Mouse (Mus musculus) spleen, adult 2 months (tissue): ENCODE results near the gene Dazl. TPM values are rescaled to one million over a fixed set of nuclear protein-coding genes. Genes with fewer than 3 reads are reported as not detected.

Experiments
- DNase-seq, 2 experiments: peaks; one replicate each; pipeline versions ENCODE4 v3.0.0 to v3.0.0-alpha.2; 2012 to 2021; ENCODE audit warnings: low spot score in 2 of 2, low read depth in 1 of 2
- H3K27ac ChIP-seq: fragments of 200-500 bp; 2 replicates; pipeline ENCODE4 v1.5.1; 2012; ENCODE audit warnings: low read length, inconsistent platforms; ENCODE audit not compliant: insufficient read depth
- H3K27me3 ChIP-seq: fragments of 200-500 bp; 2 replicates; pipeline ENCODE4 v1.6.1; 2012; ENCODE audit warnings: mild to moderate bottlenecking, moderate library complexity, low read length, inconsistent platforms; ENCODE audit not compliant: control insufficient read depth, insufficient read depth
- H3K36me3 ChIP-seq: fragments of 200-500 bp; 2 replicates; pipeline ENCODE4 v1.6.1; 2012; ENCODE audit warnings: mild to moderate bottlenecking, low read length, inconsistent platforms; ENCODE audit not compliant: control insufficient read depth, insufficient read depth
- H3K4me1 ChIP-seq: fragments of 200-500 bp; 2 replicates; pipeline ENCODE4 v1.6.1; 2011; ENCODE audit warnings: inconsistent platforms; ENCODE audit not compliant: control insufficient read depth, insufficient read depth, insufficient read length
- H3K4me3 ChIP-seq: fragments of 200-500 bp; 2 replicates; pipeline ENCODE4 v1.5.1; 2011; ENCODE audit warnings: mild to moderate bottlenecking, inconsistent platforms; ENCODE audit not compliant: insufficient read depth, insufficient read length; ENCODE audit errors: extremely low read depth
- CTCF ChIP-seq: fragments of 200-500 bp; IDR thresholded peaks from 2 replicates; pipeline ENCODE4 v1.5.1; 2011; ENCODE audit warnings: mild to moderate bottlenecking, inconsistent platforms; ENCODE audit not compliant: insufficient read depth, insufficient read length, insufficient replicate concordance; ENCODE audit errors: extremely low read depth
- POLR2A ChIP-seq: fragments of 200-500 bp; IDR thresholded peaks from 2 replicates; pipeline ENCODE4 v1.6.1; 2011; ENCODE audit warnings: low read depth, low read length, inconsistent platforms
- WGBS: fragments of 180-500 bp; shearing (Covaris S2); methylation state at CpG from one replicate; pipeline ENCODE4 v1.1.7; 2018; 5-methylcytosine and 5-hydroxymethylcytosine counted together
- polyA plus RNA-seq: library from polyadenylated mRNA; depleted of rRNA; stranded (reverse); fragments of >200 nt; gene quantifications from 2 replicates; pipeline ENCODE4 v1.2.3, GENCODE M21; 2012

The Dazl gene
- polyA plus RNA-seq, 1 experiment, result not detected

DNA sequence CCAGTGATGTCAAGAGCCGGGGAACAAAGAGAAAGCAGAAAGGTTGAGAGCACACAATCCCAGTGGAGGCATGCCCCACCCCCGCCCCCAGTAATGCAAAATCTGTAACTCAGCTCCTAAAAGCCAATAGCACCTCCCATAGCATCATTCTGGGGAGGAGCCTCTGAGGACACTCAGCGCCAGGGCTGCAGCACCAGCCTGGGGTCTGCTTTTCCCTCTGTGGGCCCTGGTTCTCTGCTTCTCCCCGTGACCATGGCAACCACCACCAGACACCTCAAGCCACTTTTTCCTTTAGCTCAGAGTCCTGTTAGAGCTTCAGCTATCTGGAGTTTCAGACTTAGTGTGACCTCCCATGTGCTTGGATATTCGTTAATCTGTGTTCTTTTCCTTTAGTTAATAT lies 15.4 kb upstream of the Dazl start:
- 90% methylated on average over 5 of the region's 5 CpGs for WGBS
- TF ChIP-seq CTCF, result no peak
- no peak for TF ChIP-seq POLR2A
- no peaks in the 10 kb centered on the region for H3K4me1 ChIP-seq
- no peaks in the 10 kb centered on the region for H3K27me3 ChIP-seq
- DNase-seq, result no peak
- no peak overlapping the region for H3K27ac ChIP-seq
- no peaks in the 10 kb centered on the region for H3K36me3 ChIP-seq
- no peak overlapping the region for H3K4me3 ChIP-seq

DNA sequence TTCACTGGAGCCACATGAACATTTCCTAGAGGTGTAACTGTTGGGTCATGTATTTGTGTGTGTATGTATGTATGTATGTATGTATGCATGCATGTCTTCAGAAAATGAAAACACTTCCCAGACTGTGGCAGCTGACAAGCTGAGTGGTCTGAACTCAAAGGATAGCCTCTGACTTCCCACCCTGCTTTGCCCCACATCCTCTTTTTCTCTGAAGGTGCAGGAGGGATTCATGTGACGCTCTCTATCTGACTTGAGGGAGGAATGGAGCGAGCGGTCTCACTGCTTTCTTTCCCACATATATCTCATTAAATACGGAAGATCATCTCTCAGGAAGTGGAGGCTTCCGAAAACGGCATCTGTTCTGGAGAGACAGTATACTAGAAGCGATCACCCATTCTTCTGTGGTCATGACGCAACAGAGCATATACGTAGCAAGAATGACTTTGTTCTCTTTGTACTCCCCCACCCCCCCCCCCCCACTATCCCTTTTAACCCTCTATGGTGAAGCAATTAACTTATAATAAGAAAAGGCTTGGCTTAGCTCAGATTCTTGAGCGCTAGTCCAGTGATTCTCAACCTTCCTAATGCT lies 14.7 kb upstream of the Dazl start:
- TF ChIP-seq POLR2A (no peak), CTCF (no peak)
- 85% methylated on average over 10 of the region's 10 CpGs for WGBS
- H3K4me3 ChIP-seq, result no peak overlapping the region
- no peak for DNase-seq
- H3K36me3 ChIP-seq, result no peaks in the 10 kb centered on the region
- H3K27ac ChIP-seq, result no peak overlapping the region
- H3K27me3 ChIP-seq, result no peaks in the 10 kb centered on the region
- H3K4me1 ChIP-seq, result no peaks in the 10 kb centered on the region

DNA sequence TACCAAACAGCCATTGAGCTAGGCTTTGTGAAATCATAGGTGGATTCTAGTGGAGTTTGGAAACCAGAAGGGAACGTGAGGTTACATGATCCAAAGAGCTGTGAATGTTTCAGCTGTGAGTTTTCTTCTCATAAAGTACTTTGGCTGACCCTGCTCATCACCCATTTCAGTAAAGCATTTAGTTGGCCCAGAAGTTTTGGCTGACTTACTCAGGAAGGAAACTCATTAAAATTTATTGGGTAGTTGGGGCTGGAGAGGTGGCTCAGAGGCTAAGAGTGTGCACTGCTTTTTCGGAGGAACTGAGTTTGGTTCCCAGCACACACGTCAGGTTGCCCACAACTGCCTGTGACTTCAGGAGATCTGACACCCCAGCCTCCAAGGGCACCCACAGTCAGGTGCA lies 9.4 kb upstream of the Dazl start:
- H3K27me3 ChIP-seq, result no peaks in the 10 kb centered on the region
- no peak overlapping the region for H3K27ac ChIP-seq
- TF ChIP-seq POLR2A (no peak), CTCF (no peak)
- H3K4me1 ChIP-seq, result no peaks in the 10 kb centered on the region
- WGBS, result 68% methylated on average over 3 of the region's 3 CpGs
- DNase-seq, result no peak
- no peaks in the 10 kb centered on the region for H3K36me3 ChIP-seq
- H3K4me3 ChIP-seq, result no peak overlapping the region

DNA sequence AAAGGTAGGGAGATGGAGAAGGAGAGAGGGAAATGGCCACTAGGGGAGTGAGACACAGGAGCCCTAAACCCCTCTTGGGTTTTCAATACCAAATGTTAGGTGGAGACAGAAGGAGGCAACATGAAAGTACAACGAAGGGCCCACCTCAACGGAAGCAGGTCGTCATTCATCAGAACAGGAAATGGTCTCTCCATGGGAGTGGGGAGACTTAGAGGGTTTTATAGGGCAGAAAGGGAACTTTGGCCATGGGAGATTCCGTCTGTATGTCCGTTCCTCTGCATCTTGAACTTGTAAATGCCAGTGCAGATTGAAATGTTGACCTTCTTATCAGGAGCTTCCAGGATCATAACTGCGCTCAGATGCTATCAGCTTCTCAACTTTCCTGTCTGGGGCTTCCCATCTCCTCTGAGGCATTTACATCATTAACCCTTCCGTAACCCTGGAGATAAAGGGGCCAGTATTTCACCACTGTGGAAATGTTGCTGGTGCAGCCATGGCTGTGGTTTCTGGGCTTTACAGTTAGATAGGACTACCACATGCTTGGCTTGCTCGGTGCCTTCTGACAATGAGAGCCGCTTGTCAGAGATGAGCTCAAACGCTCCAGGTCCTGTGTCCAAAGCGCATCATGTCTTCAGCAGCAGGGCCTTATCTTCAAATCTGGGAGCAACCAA lies 6.9 kb upstream of the Dazl start:
- H3K36me3 ChIP-seq, result no peaks in the 10 kb centered on the region
- no peaks in the 10 kb centered on the region for H3K4me1 ChIP-seq
- no peak overlapping the region for H3K4me3 ChIP-seq
- no peaks in the 10 kb centered on the region for H3K27me3 ChIP-seq
- no peak for DNase-seq
- H3K27ac ChIP-seq, result no peak overlapping the region
- TF ChIP-seq POLR2A (no peak), CTCF (no peak)
- WGBS, result 59% methylated on average over 11 of the region's 11 CpGs

DNA sequence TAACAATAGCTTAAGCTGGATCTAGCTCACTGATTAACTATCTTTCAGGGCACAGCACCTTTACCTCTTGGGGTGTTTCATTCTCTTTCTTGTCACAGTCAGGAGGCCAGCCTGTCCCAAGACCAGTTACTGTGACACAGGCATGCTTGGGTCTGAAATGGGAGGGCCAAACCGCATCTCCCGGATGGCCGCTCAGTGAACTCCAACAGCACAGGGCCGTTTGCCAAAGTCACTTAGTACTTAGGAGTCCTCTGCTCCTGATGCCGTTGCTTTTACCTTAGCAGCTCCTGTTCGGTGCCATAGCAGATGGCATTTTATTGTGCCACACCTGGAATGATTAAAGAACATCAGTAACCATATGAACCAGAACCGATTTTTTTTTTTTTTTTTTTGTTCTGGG lies 5.4 kb upstream of the Dazl start:
- 89% methylated on average over 7 of the region's 7 CpGs for WGBS

DNA sequence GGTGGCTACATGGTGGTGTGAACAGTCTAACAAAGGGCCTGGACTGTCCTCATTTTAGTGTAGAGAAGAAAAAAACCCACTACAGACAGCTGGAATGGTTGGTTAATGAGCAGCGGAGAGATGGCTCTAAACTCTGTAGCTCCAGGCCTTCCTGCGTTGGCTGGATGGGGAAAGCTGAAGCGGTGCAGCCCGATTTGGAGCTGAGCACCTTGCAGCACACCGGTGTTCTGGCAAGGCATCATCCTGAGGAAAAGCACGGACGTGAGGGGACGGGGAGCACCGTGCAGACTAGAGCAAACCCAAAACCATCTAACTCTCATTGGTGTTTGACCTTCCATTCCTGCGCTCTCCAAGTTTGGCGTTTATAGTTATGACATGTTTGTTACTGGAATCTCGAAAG lies 1.3 kb upstream of the Dazl start:
- no peak overlapping the region for H3K4me3 ChIP-seq
- no peaks in the 10 kb centered on the region for H3K27me3 ChIP-seq
- H3K27ac ChIP-seq, result no peak overlapping the region
- H3K4me1 ChIP-seq, result peaks cover 3% of the 10 kb centered on the region
- 95% methylated on average over 12 of the region's 12 CpGs for WGBS
- peaks cover 2% of the 10 kb centered on the region; the same call in 1 of the 2 replicates for H3K36me3 ChIP-seq
- no peak for DNase-seq
- TF ChIP-seq CTCF, result no peak
- no peak for TF ChIP-seq POLR2A

More for the DNA sequence above, 5.4 kb upstream of the Dazl start:
- Histone ChIP-seq H3K4me1 (no peaks in the 10 kb centered on the region), H3K27ac (no peak overlapping the region), H3K27me3 (no peaks in the 10 kb centered on the region), H3K4me3 (no peak overlapping the region), H3K36me3 (no peaks in the 10 kb centered on the region)
- DNase-seq, result no peak
- TF ChIP-seq CTCF (no peak), POLR2A (no peak)

DNA sequence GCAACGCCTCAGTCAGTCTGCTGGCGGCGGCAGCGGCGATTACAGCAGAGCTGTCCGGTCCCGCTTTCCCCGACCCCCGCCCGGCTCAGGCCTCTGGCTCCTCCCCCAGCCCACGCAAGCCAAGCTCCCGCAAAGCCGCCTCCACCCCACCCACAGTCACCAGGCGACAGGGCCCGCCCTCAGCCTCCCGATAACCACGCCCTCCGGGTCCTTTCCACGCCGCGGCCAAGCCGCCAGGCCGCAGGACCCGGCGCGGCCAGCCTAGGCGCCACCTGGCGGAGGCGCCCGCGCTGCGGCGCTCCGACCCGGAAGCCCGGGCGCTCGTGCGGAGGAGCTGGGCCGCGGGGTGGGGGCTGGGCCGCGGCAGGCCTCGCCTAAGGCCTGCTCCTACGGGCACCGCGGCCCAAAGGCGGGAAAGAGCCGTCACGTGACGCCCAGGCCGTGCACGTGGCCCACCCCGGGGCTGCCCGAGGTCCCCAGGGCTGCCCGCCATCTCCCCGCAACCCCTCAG lies 720 bp downstream of the Dazl start:
- Histone ChIP-seq H3K27ac (0 out of 2 replicates have a peak overlapping the region, but pooled peaks have one; percentile 38), H3K4me1 (peaks cover 3% of the 10 kb centered on the region), H3K36me3 (peaks cover 2% of the 10 kb centered on the region; the same call in 1 of the 2 replicates), H3K27me3 (no peaks in the 10 kb centered on the region), H3K4me3 (peak overlapping the region; percentile 65)
- peak; percentile 52; the same call in 1 of the 2 replicates for TF ChIP-seq CTCF
- no peak for TF ChIP-seq POLR2A
- 2% methylated on average over 40 of the region's 57 CpGs for WGBS
- peak; percentile 69 to 88 for DNase-seq
